Mouse (Mus musculus) kidney, postnatal 0 days (tissue): ENCODE results near the gene Adamts13. TPM values are rescaled to one million over a fixed set of nuclear protein-coding genes. Genes with fewer than 3 reads are reported as not detected.

Experiments used
- ATAC-seq: fragments of 200-750 bp; cut with Nextera tagmentation; replicated peaks from 2 replicates; pipeline ENCODE4 v1.8.0; 2017; ENCODE audit warnings: low read depth, moderate number of reproducible peaks, moderate TSS enrichment, moderate library complexity; ENCODE audit not compliant: low FRiP score
- DNase-seq: peaks from one replicate; pipeline ENCODE4 v3.0.0-alpha.2; 2016; ENCODE audit warnings: low spot score
- H3K27ac ChIP-seq: fragments of 300-500 bp; sonication (generic); 2 replicates; pipeline ENCODE4 v1.5.1; 2014; ENCODE audit warnings: mild to moderate bottlenecking
- H3K27me3 ChIP-seq: fragments of 300-500 bp; sonication (generic); 2 replicates; pipeline ENCODE4 v1.6.1; 2014; ENCODE audit warnings: low read length, mixed read lengths; ENCODE audit not compliant: insufficient read depth
- H3K36me3 ChIP-seq: fragments of 300-500 bp; sonication (generic); 2 replicates; pipeline ENCODE4 v1.6.1; 2014; ENCODE audit warnings: low read length, mixed read lengths; ENCODE audit not compliant: insufficient read depth
- H3K4me1 ChIP-seq: fragments of 300-500 bp; sonication (generic); replicated peaks from 2 replicates; pipeline ENCODE4 v1.6.1; 2014; ENCODE audit warnings: antibody characterized with exemption, low read length, mixed read lengths; ENCODE audit not compliant: insufficient read depth
- H3K4me2 ChIP-seq: fragments of 300-500 bp; sonication (generic); 2 replicates; pipeline ENCODE4 v1.6.1; 2014; ENCODE audit warnings: mild to moderate bottlenecking, low read length, moderate library complexity, mixed read lengths
- H3K4me3 ChIP-seq: fragments of 300-500 bp; sonication (generic); replicated peaks from 2 replicates; pipeline ENCODE4 v1.5.1; 2014; ENCODE audit warnings: low read depth, low read length
- H3K9ac ChIP-seq: fragments of 300-500 bp; sonication (generic); 2 replicates; pipeline ENCODE4 v1.6.1; 2014; ENCODE audit warnings: low read depth, low read length
- H3K9me3 ChIP-seq: fragments of 300-500 bp; sonication (generic); replicated peaks from 2 replicates; pipeline ENCODE4 v1.6.1; 2016; ENCODE audit warnings: low read length, inconsistent platforms, mixed read lengths
- CTCF ChIP-seq: IDR thresholded peaks from 2 replicates; pipeline ENCODE4 v1.5.1; 2016; ENCODE audit warnings: antibody characterized with exemption, low read depth, mild to moderate bottlenecking, moderate library complexity
- WGBS: fragments of 180-500 bp; shearing (Covaris S2); extraction: QIAGEN DNeasy Blood & Tissue Kit; methylation state at CpG from one replicate; pipeline ENCODE4 v1.1.7; 2014; 5-methylcytosine and 5-hydroxymethylcytosine counted together
- polyA plus RNA-seq: library from polyadenylated mRNA; unstranded; fragments of >200 nt; fragmentation: Nextera tagmentation; extraction: Ambion mirVana; gene quantifications from 2 replicates; pipeline ENCODE4 v1.2.1, GENCODE M21; 2015

The Adamts13 gene
- polyA plus RNA-seq, 1 experiment from 2014 or later, result 0.13 TPM

GRCm38 (mm10) chr2:26964724-26965370 is 8.4 kb upstream of the Adamts13 start:
- Histone ChIP-seq H3K9ac (peak overlapping the region; percentile 82), H3K4me3 (peak overlapping the region; percentile 67), H3K9me3 (no peaks in the 10 kb centered on the region), H3K36me3 (peaks cover 6% of the 10 kb centered on the region), H3K4me2 (peak overlapping the region; percentile 59), H3K27ac (peak overlapping the region; percentile 100), H3K27me3 (no peaks in the 10 kb centered on the region), H3K4me1 (peaks cover 9% of the 10 kb centered on the region; the same call in 1 of the 2 replicates)
- no peak for ATAC-seq
- WGBS, result 16% methylated on average over 14 of the region's 14 CpGs
- DNase-seq, result no peak
- TF ChIP-seq CTCF, result no peak

GRCm38 (mm10) chr2:26967262-26967661 is 6.0 kb upstream of the Adamts13 start:
- Histone ChIP-seq H3K27ac (no peak overlapping the region), H3K4me2 (no peak overlapping the region), H3K9me3 (no peaks in the 10 kb centered on the region), H3K27me3 (no peaks in the 10 kb centered on the region), H3K4me3 (no peak overlapping the region), H3K9ac (no peak overlapping the region), H3K4me1 (peaks cover 4% of the 10 kb centered on the region; the same call in 1 of the 2 replicates), H3K36me3 (no peaks in the 10 kb centered on the region)
- DNase-seq (no peak), ATAC-seq (no peak)
- WGBS, result 75% methylated on average over 2 of the region's 2 CpGs
- TF ChIP-seq CTCF, result peak; percentile 27; the same call in 1 of the 2 replicates

GRCm38 (mm10) chr2:26973960-26974359 is 744 bp downstream of the Adamts13 start:
- Histone ChIP-seq H3K4me3 (no peak overlapping the region), H3K9me3 (no peaks in the 10 kb centered on the region), H3K36me3 (no peaks in the 10 kb centered on the region), H3K27me3 (no peaks in the 10 kb centered on the region), H3K27ac (no peak overlapping the region), H3K4me1 (no peaks in the 10 kb centered on the region), H3K4me2 (no peak overlapping the region), H3K9ac (no peak overlapping the region)
- 43% methylated on average over 4 of the region's 4 CpGs for WGBS
- no peak for DNase-seq
- no peak for ATAC-seq
- no peak for TF ChIP-seq CTCF

- no peak overlapping the region for H3K4me3 ChIP-seq
- no peak for TF ChIP-seq CTCF
- no peaks in the 10 kb centered on the region for H3K9me3 ChIP-seq
- no peaks in the 10 kb centered on the region for H3K4me1 ChIP-seq
- no peak overlapping the region for H3K4me2 ChIP-seq
- H3K27ac ChIP-seq, result no peak overlapping the region
- 77% methylated on average over 1 of the region's 1 CpGs for WGBS
- no peak overlapping the region for H3K9ac ChIP-seq
- no peaks in the 10 kb centered on the region for H3K27me3 ChIP-seq
- DNase-seq (no peak), ATAC-seq (no peak)
- H3K36me3 ChIP-seq, result no peaks in the 10 kb centered on the region
Measured at GRCm38 (mm10) chr2:26980361-26980760, 7.1 kb downstream of the Adamts13 start.

GRCm38 (mm10) chr2:26984179-26984578 is 11.0 kb downstream of the Adamts13 start:
- Histone ChIP-seq H3K36me3 (no peaks in the 10 kb centered on the region), H3K27me3 (no peaks in the 10 kb centered on the region), H3K27ac (no peak overlapping the region), H3K4me1 (no peaks in the 10 kb centered on the region), H3K9ac (no peak overlapping the region), H3K9me3 (no peaks in the 10 kb centered on the region), H3K4me3 (no peak overlapping the region), H3K4me2 (no peak overlapping the region)
- no peak for ATAC-seq
- TF ChIP-seq CTCF, result no peak
- 66% methylated on average over 2 of the region's 2 CpGs for WGBS
- no peak for DNase-seq

- H3K36me3 ChIP-seq, result no peaks in the 10 kb centered on the region
- DNase-seq, result no peak
- no peak for TF ChIP-seq CTCF
- WGBS, result 84% methylated on average over 5 of the region's 5 CpGs
- H3K27ac ChIP-seq, result no peak overlapping the region
- H3K9me3 ChIP-seq, result no peaks in the 10 kb centered on the region
- no peak for ATAC-seq
- H3K4me3 ChIP-seq, result no peak overlapping the region
- no peak overlapping the region for H3K9ac ChIP-seq
- no peaks in the 10 kb centered on the region for H3K4me1 ChIP-seq
- no peaks in the 10 kb centered on the region for H3K27me3 ChIP-seq
- H3K4me2 ChIP-seq, result no peak overlapping the region
Measured at GRCm38 (mm10) chr2:26984640-26985039, 11.4 kb downstream of the Adamts13 start.

- DNase-seq (no peak), ATAC-seq (no peak)
- Histone ChIP-seq H3K27me3 (no peaks in the 10 kb centered on the region), H3K4me1 (no peaks in the 10 kb centered on the region), H3K36me3 (no peaks in the 10 kb centered on the region), H3K4me3 (no peak overlapping the region), H3K9ac (no peak overlapping the region), H3K27ac (no peak overlapping the region), H3K4me2 (no peak overlapping the region), H3K9me3 (no peaks in the 10 kb centered on the region)
- 67% methylated on average over 3 of the region's 3 CpGs for WGBS
- TF ChIP-seq CTCF, result no peak
Measured at GRCm38 (mm10) chr2:26993936-26994335, 20.7 kb downstream of the Adamts13 start.
